ENCODE assay signal across 28 mouse cellular contexts in the genomic region with DNA sequence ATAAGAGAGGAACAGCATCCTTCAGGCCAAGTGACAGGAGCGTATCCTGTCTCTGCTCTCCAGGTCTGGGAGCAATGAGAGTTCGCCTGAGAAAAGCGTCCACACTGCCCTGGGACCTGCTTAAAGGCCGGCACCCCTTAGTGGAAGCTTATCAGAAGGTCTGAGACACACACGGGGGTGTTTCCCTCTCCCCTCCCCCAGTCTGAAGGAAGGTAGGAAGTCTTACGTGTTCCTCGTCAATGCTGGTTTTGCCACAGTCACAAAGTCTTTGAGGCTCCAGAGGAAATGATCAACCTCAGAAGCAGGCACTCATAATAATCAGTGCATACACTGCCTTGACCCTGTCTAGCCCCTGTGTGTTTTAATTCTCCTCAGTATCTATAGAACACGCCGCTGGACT. TPM values are rescaled to one million over a fixed set of nuclear protein-coding genes. Genes with fewer than 3 reads are reported as not detected.
DNase-seq lines count a peak whose midpoint lies in the region; ATAC-seq lines count a peak whose summit lies in the region.
"Had no signal": no experiment of that assay in that cellular context is flagged by ENCODE, and none has a peak within 500 bp of the region (broad histone marks: within the 10 kb centered on the region; RNA-seq: fewer than 3 reads in every experiment).

No protein-coding gene starts in this region.

- no peaks in the 10 kb centered on the region for H3K9me3 ChIP-seq in midbrain, embryonic 11.5 days (ENCODE audit: control insufficient read depth, low read length)
- H3K9me3 ChIP-seq: embryonic facial prominence, embryonic 13.5 days; embryonic facial prominence, embryonic 15.5 days; forebrain, embryonic 10.5 days; forebrain, embryonic 12.5 days; G1E had no signal

- H3K27ac ChIP-seq in midbrain, embryonic 11.5 days (ENCODE audit: low read depth, low read length), result no peak overlapping the region
- H3K27ac ChIP-seq: embryonic facial prominence, embryonic 13.5 days; embryonic facial prominence, embryonic 15.5 days; forebrain, embryonic 10.5 days; forebrain, embryonic 12.5 days had no signal

- peaks cover 5% of the 10 kb centered on the region for H3K4me1 ChIP-seq in midbrain, embryonic 11.5 days (ENCODE audit: control insufficient read depth, insufficient read depth, low read length)

- no peak for ATAC-seq in midbrain, embryonic 11.5 days (ENCODE audit: low FRiP score)
- ATAC-seq: forebrain, embryonic 14.5 days; forebrain, embryonic 16.5 days; Patski had no signal

- H3K9ac ChIP-seq in midbrain, embryonic 11.5 days (ENCODE audit: low read length), result no peak overlapping the region
- H3K9ac ChIP-seq: embryonic facial prominence, embryonic 13.5 days; embryonic facial prominence, embryonic 15.5 days; forebrain, embryonic 12.5 days had no signal

- DNase-seq in cerebellum, adult 11-12 months, result peak; percentile 20
- no peak for DNase-seq in cerebellum, adult 8-10 months
- DNase-seq in CD4-positive helper T cell, adult 2 months (ENCODE audit: low read depth, low spot score), result peak; percentile 38
- peak; percentile 64 for DNase-seq in T-cell, adult 2 months (ENCODE audit: low spot score)
- peak; percentile 69 for DNase-seq in naive thymus-derived CD4-positive, alpha-beta T cell, adult 2 months (ENCODE audit: low read depth)
- DNase-seq in midbrain, embryonic 11.5 days (ENCODE audit: low spot score, missing footprints), result no peak
- DNase-seq in frontal cortex, adult 2 months (ENCODE audit: extremely low spot score in 1 of 2, low spot score in 1 of 2), result no peak
- DNase-seq: adrenal gland, adult 2 months; adrenal gland, postnatal 10 days; adrenal gland, postnatal 25 days; cerebellum, adult 11 months; cerebellum, adult 2 months; cerebellum, adult 9-11 months; cerebellum, postnatal 14 days; cerebellum, postnatal 36 days; embryo, embryonic 11 days had no signal

- no peaks in the 10 kb centered on the region for H3K27me3 ChIP-seq in midbrain, embryonic 11.5 days (ENCODE audit: control insufficient read depth, insufficient read depth, low read length)
- H3K27me3 ChIP-seq: embryonic facial prominence, embryonic 13.5 days; embryonic facial prominence, embryonic 15.5 days; forebrain, embryonic 12.5 days; Patski had no signal

- WGBS in midbrain, embryonic 11.5 days, result 86% methylated on average over 9 of the region's 9 CpGs

- H3K4me2 ChIP-seq in midbrain, embryonic 11.5 days, result no peak overlapping the region
- H3K4me2 ChIP-seq: embryonic facial prominence, embryonic 13.5 days; embryonic facial prominence, embryonic 15.5 days; forebrain, embryonic 12.5 days had no signal

- no peak overlapping the region for H3K4me3 ChIP-seq in midbrain, embryonic 11.5 days (ENCODE audit: low read depth, low read length)
- H3K4me3 ChIP-seq: embryonic facial prominence, embryonic 13.5 days; embryonic facial prominence, embryonic 15.5 days; erythroblast, embryonic 14.5 days; forebrain, embryonic 10.5 days; forebrain, embryonic 12.5 days had no signal

- H3K36me3 ChIP-seq in midbrain, embryonic 11.5 days (ENCODE audit: control insufficient read depth, insufficient read depth, low read length), result no peaks in the 10 kb centered on the region
- H3K36me3 ChIP-seq: embryonic facial prominence, embryonic 13.5 days; embryonic facial prominence, embryonic 15.5 days; forebrain, embryonic 10.5 days; forebrain, embryonic 12.5 days; G1E had no signal

RNA-seq across cellular contexts. Expression of a gene that starts 12.3 kb away (rescaled TPM):
- polyA plus RNA-seq in midbrain, embryonic 11.5 days (2014; fragmentation: Nextera tagmentation; extraction: Ambion mirVana), result 33.1 and 33.5 TPM in 2 replicates
- 44.4 and 45.5 TPM in 2 replicates for polyA plus RNA-seq in frontal cortex, adult 2 months (2012; rRNA removed)

RNA-seq across cellular contexts. Expression of a gene that starts 22.3 kb away (rescaled TPM):
- 1.7 and 1.8 TPM in 2 replicates for polyA plus RNA-seq in midbrain, embryonic 11.5 days (2014; fragmentation: Nextera tagmentation; extraction: Ambion mirVana)
- polyA plus RNA-seq in frontal cortex, adult 2 months (2012; rRNA removed), result 1.2 and 1.3 TPM in 2 replicates
- polyA plus RNA-seq: erythroblast, embryonic 14.5 days had no signal

RNA-seq across cellular contexts. Expression of a gene that starts 58.1 kb away (rescaled TPM):
- polyA plus RNA-seq in midbrain, embryonic 11.5 days (2014; fragmentation: Nextera tagmentation; extraction: Ambion mirVana), result 0.34 and 0.43 TPM in 2 replicates
- not detected in 2 replicates for polyA plus RNA-seq in frontal cortex, adult 2 months (2012; rRNA removed)
- polyA plus RNA-seq: adrenal gland, adult 2 months; brain, embryonic 14.5 days; C2C12; cerebellum, adult 2 months; embryonic facial prominence, embryonic 11.5 days; embryonic facial prominence, embryonic 15.5 days; erythroblast, embryonic 14.5 days; forebrain, embryonic 10.5 days; forebrain, embryonic 12.5 days; forebrain, embryonic 14.5 days; G1E; Patski had no signal

Comparison
In these comparisons a context has a peak if more than half of its experiments do, and no peak if none do; other contexts are left out.
1. DNase-seq: peak in cerebellum, adult 11-12 months (single experiment), CD4-positive helper T cell, adult 2 months (single experiment), T-cell, adult 2 months (single experiment) and naive thymus-derived CD4-positive, alpha-beta T cell, adult 2 months (single experiment); none in cerebellum, adult 8-10 months (single experiment), midbrain, embryonic 11.5 days (single experiment) and frontal cortex, adult 2 months (0 of 2).